Mouse (Mus musculus): ENCODE results near the gene Frmpd3. TPM values are rescaled to one million over a fixed set of nuclear protein-coding genes. Genes with fewer than 3 reads are reported as not detected.

Gene Frmpd3
- polyA plus RNA-seq, 1 experiment from 2014 or later: 0.63 TPM

DNA sequence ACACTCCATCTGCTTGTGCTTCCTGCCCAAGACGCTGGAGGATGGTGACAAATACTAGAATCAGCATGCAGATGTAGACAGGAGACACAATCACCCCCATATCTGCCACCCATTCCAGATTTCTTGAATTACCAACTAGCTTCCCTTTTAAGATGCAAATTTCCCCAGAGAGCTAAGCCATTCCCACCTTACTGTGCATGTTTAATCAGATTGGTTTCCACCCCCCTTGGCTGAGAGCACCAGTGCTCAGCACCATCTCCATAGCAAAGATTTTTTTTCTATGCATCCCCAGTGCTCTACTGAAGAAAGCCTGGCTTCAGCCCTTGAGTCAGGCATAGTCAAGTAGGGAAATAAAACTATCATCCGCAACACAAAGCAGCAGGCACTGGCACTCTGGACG lies 57.9 kb downstream of the Frmpd3 start:
- no peaks in the 10 kb centered on the region for H3K36me3 ChIP-seq (ENCODE audit: control insufficient read depth, insufficient read depth, low read length)
- DNase-seq (ENCODE audit: low spot score) (no peak), ATAC-seq (replicated peaks; ENCODE audit: low FRiP score) (no peak)
- H3K9me3 ChIP-seq (ENCODE audit: control insufficient read depth, low read length): no peaks in the 10 kb centered on the region
- no peak overlapping the region for H3K4me3 ChIP-seq (ENCODE audit: low read depth, low read length)
- no peak overlapping the region for H3K4me2 ChIP-seq (ENCODE audit: low read depth, low read length, severe bottlenecking)
- 51% methylated on average over 3 of the region's 3 CpGs for WGBS
- no peak overlapping the region for H3K9ac ChIP-seq (ENCODE audit: low read length)
- H3K27ac ChIP-seq (ENCODE audit: low read depth, low read length): no peak overlapping the region
- no peaks in the 10 kb centered on the region for H3K4me1 ChIP-seq (replicated peaks; ENCODE audit: control insufficient read depth, insufficient read depth, low read length)
- peaks cover 4% of the 10 kb centered on the region for H3K27me3 ChIP-seq (ENCODE audit: control insufficient read depth, insufficient read depth, low read length)

DNA sequence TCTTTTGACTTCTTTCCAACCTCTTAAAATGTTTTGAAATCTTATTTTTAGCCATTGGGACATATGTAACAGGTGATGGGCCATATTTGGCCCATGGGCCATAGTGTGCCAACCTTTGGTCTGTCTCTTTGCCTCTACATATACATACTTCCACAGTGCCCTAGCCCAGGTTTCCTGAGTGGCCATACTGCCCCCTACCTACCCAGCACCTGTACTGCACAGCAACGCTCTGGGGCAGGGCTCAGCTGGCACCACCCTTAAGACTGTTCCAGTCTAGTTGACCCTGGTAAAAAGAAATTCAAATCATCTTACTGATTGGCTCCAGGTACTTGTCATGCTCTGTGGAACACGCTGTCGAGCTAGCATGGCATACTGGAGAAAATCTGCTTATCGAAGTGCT lies 60.8 kb downstream of the Frmpd3 start:
- Histone ChIP-seq H3K4me1 (replicated peaks; ENCODE audit: control insufficient read depth, insufficient read depth, low read length) (no peaks in the 10 kb centered on the region), H3K9me3 (ENCODE audit: control insufficient read depth, low read length) (no peaks in the 10 kb centered on the region), H3K9ac (ENCODE audit: low read length) (no peak overlapping the region), H3K36me3 (ENCODE audit: control insufficient read depth, insufficient read depth, low read length) (no peaks in the 10 kb centered on the region), H3K4me2 (ENCODE audit: low read depth, low read length, severe bottlenecking) (no peak overlapping the region), H3K27me3 (ENCODE audit: control insufficient read depth, insufficient read depth, low read length) (peaks cover 4% of the 10 kb centered on the region), H3K27ac (ENCODE audit: low read depth, low read length) (no peak overlapping the region), H3K4me3 (ENCODE audit: low read depth, low read length) (no peak overlapping the region)
- WGBS: 51% methylated on average over 4 of the region's 4 CpGs
- DNase-seq (ENCODE audit: low spot score) (no peak), ATAC-seq (replicated peaks; ENCODE audit: low FRiP score) (no peak)

DNA sequence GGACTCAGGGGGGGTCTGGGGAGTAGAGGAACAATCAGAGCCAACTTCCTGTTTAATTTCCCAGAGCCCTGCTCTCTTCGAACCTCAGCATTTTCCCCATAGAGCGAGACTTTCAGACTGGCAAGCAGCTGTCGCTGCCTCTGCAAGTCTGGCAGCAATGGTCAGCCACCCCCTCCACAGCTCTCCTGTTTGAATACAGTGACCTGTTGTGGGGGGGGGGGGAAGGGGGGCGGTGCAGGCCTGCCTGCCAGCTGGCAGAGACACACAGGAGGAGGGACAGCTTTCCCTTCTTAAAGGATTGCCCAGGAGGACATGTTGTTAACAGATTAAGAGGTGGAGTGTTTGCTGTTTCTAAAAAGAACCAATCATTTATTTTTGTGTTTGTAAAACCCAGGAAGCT lies 64.0 kb downstream of the Frmpd3 start:
- Histone ChIP-seq H3K9ac (ENCODE audit: low read length) (no peak overlapping the region), H3K36me3 (ENCODE audit: control insufficient read depth, insufficient read depth, low read length) (no peaks in the 10 kb centered on the region), H3K4me2 (ENCODE audit: low read depth, low read length, severe bottlenecking) (no peak overlapping the region), H3K4me3 (ENCODE audit: low read depth, low read length) (no peak overlapping the region), H3K9me3 (ENCODE audit: control insufficient read depth, low read length) (no peaks in the 10 kb centered on the region), H3K27me3 (ENCODE audit: control insufficient read depth, insufficient read depth, low read length) (peaks cover 3% of the 10 kb centered on the region), H3K4me1 (replicated peaks; ENCODE audit: control insufficient read depth, insufficient read depth, low read length) (no peaks in the 10 kb centered on the region), H3K27ac (ENCODE audit: low read depth, low read length) (no peak overlapping the region)
- DNase-seq (ENCODE audit: low spot score) (no peak), ATAC-seq (replicated peaks; ENCODE audit: low FRiP score) (no peak)
- 79% methylated on average over 3 of the region's 4 CpGs for WGBS

DNA sequence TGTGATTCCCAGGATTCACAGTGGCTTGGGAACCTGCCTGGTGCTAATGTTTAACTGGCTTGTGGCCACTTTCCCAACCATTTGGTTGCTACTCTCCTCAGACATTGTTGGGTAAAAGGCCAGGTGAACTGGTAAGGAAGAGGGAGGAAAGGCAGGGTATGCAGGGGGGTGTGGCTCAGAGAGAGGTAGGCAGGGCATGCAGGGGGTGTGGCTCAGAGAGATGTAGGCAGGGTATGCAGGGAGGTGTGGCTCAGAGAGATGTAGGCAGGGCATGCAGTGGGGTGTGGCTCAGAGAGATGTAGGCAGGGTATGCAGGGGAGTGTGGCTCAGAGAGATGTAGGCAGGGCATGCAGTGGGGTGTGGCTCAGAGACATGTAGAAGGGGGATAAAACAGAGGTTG lies 64.4 kb downstream of the Frmpd3 start:
- no peaks in the 10 kb centered on the region for H3K36me3 ChIP-seq (ENCODE audit: control insufficient read depth, insufficient read depth, low read length)
- H3K27ac ChIP-seq (ENCODE audit: low read depth, low read length): no peak overlapping the region
- no peak overlapping the region for H3K4me2 ChIP-seq (ENCODE audit: low read depth, low read length, severe bottlenecking)
- no peaks in the 10 kb centered on the region for H3K9me3 ChIP-seq (ENCODE audit: control insufficient read depth, low read length)
- no peaks in the 10 kb centered on the region for H3K4me1 ChIP-seq (replicated peaks; ENCODE audit: control insufficient read depth, insufficient read depth, low read length)
- ATAC-seq (replicated peaks; ENCODE audit: low FRiP score): no peak
- H3K27me3 ChIP-seq (ENCODE audit: control insufficient read depth, insufficient read depth, low read length): peaks cover 3% of the 10 kb centered on the region
- H3K4me3 ChIP-seq (ENCODE audit: low read depth, low read length): no peak overlapping the region
- no peak overlapping the region for H3K9ac ChIP-seq (ENCODE audit: low read length)
- no peak for DNase-seq (ENCODE audit: low spot score)

DNA sequence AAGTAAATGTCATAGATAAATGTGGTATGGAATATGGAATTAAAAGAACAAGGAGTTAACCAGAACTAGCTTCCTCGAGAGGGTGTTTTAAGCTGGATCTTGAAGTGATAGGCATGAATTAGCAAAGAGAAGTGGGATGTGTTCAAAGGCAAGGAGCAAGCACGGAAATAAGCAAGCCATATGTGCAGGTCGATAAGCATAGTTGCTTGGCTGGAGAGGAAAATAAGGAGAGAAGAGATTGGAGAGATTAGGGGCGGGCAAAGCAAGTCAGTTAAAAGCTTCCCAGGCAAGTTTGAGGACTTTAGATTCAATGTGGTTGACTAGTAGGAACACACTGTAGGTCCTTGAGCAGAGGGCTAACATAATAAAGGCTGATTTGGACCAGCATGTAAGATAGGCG lies 65.5 kb downstream of the Frmpd3 start:
- Histone ChIP-seq H3K4me2 (ENCODE audit: low read depth, low read length, severe bottlenecking) (no peak overlapping the region), H3K27me3 (ENCODE audit: control insufficient read depth, insufficient read depth, low read length) (peaks cover 3% of the 10 kb centered on the region), H3K4me3 (ENCODE audit: low read depth, low read length) (no peak overlapping the region), H3K9ac (ENCODE audit: low read length) (no peak overlapping the region), H3K9me3 (ENCODE audit: control insufficient read depth, low read length) (no peaks in the 10 kb centered on the region), H3K27ac (ENCODE audit: low read depth, low read length) (no peak overlapping the region), H3K36me3 (ENCODE audit: control insufficient read depth, insufficient read depth, low read length) (no peaks in the 10 kb centered on the region), H3K4me1 (replicated peaks; ENCODE audit: control insufficient read depth, insufficient read depth, low read length) (no peaks in the 10 kb centered on the region)
- no peak for ATAC-seq (replicated peaks; ENCODE audit: low FRiP score)
- no peak for DNase-seq (ENCODE audit: low spot score)
- 88% methylated on average over 5 of the region's 5 CpGs for WGBS

DNA sequence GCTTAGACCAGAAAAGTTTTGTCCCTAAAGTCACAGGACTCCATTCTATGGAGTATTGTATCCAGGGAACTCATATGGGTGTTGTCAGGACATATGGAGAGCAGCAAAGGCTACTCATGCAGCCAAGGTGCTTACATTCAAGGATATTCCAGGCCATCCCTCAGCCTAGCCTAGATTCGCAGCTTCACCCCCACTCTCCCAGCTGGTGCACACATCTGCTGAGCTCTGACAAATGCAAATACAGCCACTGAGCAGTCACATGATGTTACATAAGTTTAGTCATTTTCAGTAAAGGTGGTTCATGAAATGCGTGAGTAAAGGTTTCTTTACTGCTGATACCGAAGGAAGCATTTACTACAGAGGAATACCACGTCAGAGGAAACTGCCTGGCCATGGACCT lies 76.4 kb downstream of the Frmpd3 start:
- Histone ChIP-seq H3K4me1 (replicated peaks; ENCODE audit: control insufficient read depth, insufficient read depth, low read length) (no peaks in the 10 kb centered on the region), H3K36me3 (ENCODE audit: control insufficient read depth, insufficient read depth, low read length) (no peaks in the 10 kb centered on the region), H3K9me3 (ENCODE audit: control insufficient read depth, low read length) (no peaks in the 10 kb centered on the region), H3K4me3 (ENCODE audit: low read depth, low read length) (no peak overlapping the region), H3K4me2 (ENCODE audit: low read depth, low read length, severe bottlenecking) (no peak overlapping the region), H3K27me3 (ENCODE audit: control insufficient read depth, insufficient read depth, low read length) (0 out of 2 replicates have a peak, but pooled peaks cover 2% of the 10 kb centered on the region), H3K9ac (ENCODE audit: low read length) (no peak overlapping the region), H3K27ac (ENCODE audit: low read depth, low read length) (no peak overlapping the region)
- 87% methylated on average over 4 of the region's 4 CpGs for WGBS
- no peak for ATAC-seq (replicated peaks; ENCODE audit: low FRiP score)
- no peak for DNase-seq (ENCODE audit: low spot score)

DNA sequence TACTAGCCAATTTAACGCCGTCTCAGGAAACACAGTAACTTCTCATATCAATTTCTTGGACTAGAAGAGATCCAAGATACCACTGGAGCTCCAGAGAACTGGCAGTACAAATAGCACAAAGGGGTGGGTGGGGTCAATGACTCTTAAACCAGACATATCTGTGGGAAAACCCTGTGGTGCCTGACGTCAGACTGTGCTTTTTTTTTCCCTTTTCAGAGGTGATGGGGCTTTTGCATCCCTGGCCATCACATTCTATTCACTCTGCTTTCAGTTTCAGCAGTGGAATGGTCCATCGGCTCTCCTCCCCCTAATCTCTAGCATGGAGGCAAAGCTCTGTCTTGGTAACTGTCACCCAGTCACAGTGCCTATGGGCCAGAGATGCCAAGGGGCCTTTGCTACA lies 85.1 kb downstream of the Frmpd3 start:
- Histone ChIP-seq H3K27me3 (ENCODE audit: control insufficient read depth, insufficient read depth, low read length) (no peaks in the 10 kb centered on the region), H3K9me3 (ENCODE audit: control insufficient read depth, low read length) (no peaks in the 10 kb centered on the region), H3K27ac (ENCODE audit: low read depth, low read length) (no peak overlapping the region), H3K4me2 (ENCODE audit: low read depth, low read length, severe bottlenecking) (no peak overlapping the region), H3K36me3 (ENCODE audit: control insufficient read depth, insufficient read depth, low read length) (no peaks in the 10 kb centered on the region), H3K4me1 (replicated peaks; ENCODE audit: control insufficient read depth, insufficient read depth, low read length) (no peaks in the 10 kb centered on the region), H3K4me3 (ENCODE audit: low read depth, low read length) (no peak overlapping the region), H3K9ac (ENCODE audit: low read length) (no peak overlapping the region)
- ATAC-seq (replicated peaks; ENCODE audit: low FRiP score) (no peak), DNase-seq (ENCODE audit: low spot score) (no peak)
- WGBS: 72% methylated on average over 4 of the region's 4 CpGs

DNA sequence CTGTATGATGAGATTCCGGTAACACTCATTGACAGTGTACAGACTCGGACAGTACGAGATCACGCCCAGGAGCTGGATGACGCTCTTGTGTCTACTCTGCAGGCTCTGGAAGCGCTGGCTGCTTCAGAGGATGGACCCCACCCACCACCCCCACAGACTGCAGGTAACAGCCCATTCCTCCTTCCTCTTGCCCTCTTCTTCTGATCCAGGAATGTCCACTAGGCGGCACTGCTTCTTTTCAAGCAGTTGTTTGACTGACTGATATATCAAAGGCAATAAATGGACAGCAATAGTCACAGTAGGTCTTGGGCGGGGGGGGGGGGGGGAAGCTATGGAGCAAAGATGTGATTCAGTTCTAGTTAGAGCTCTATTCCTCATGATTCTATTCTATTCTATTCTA lies 86.2 kb downstream of the Frmpd3 start:
- Histone ChIP-seq H3K9me3 (ENCODE audit: control insufficient read depth, low read length) (no peaks in the 10 kb centered on the region), H3K27ac (ENCODE audit: low read depth, low read length) (no peak overlapping the region), H3K36me3 (ENCODE audit: control insufficient read depth, insufficient read depth, low read length) (no peaks in the 10 kb centered on the region), H3K4me2 (ENCODE audit: low read depth, low read length, severe bottlenecking) (no peak overlapping the region), H3K4me1 (replicated peaks; ENCODE audit: control insufficient read depth, insufficient read depth, low read length) (no peaks in the 10 kb centered on the region), H3K9ac (ENCODE audit: low read length) (no peak overlapping the region), H3K27me3 (ENCODE audit: control insufficient read depth, insufficient read depth, low read length) (no peaks in the 10 kb centered on the region), H3K4me3 (ENCODE audit: low read depth, low read length) (no peak overlapping the region)
- DNase-seq (ENCODE audit: low spot score): no peak
- 72% methylated on average over 8 of the region's 8 CpGs for WGBS
- ATAC-seq (replicated peaks; ENCODE audit: low FRiP score): no peak

DNA sequence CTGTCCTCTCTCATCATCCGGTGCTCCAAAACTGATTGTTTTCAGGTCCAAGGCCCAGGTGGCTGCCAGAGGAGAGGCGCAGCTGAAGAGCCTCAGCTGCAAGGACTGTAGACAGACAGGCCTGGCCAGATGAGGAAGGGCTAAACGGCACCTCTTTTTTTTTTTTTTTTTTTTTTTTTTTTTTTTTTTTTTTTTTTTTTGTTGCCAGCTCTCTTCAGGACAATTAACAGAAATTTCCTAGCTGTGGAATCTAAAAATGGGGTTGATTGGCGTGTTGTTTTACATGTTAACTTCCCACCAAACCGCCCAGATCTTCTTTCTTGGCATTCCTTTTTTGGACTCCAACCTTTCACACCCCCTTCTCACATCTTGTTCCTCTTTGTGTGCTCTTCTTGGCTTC lies 87.9 kb downstream of the Frmpd3 start:
- Histone ChIP-seq H3K4me1 (replicated peaks; ENCODE audit: control insufficient read depth, insufficient read depth, low read length) (no peaks in the 10 kb centered on the region), H3K4me2 (ENCODE audit: low read depth, low read length, severe bottlenecking) (no peak overlapping the region), H3K4me3 (ENCODE audit: low read depth, low read length) (no peak overlapping the region), H3K27ac (ENCODE audit: low read depth, low read length) (no peak overlapping the region), H3K36me3 (ENCODE audit: control insufficient read depth, insufficient read depth, low read length) (no peaks in the 10 kb centered on the region), H3K9ac (ENCODE audit: low read length) (no peak overlapping the region), H3K9me3 (ENCODE audit: control insufficient read depth, low read length) (no peaks in the 10 kb centered on the region), H3K27me3 (ENCODE audit: control insufficient read depth, insufficient read depth, low read length) (no peaks in the 10 kb centered on the region)
- DNase-seq (ENCODE audit: low spot score) (no peak), ATAC-seq (replicated peaks; ENCODE audit: low FRiP score) (no peak)
- WGBS: 79% methylated on average over 5 of the region's 5 CpGs

Data from forebrain, embryonic 11.5 days (tissue).